Mouse (Mus musculus) MEL (cell line): ENCODE measurements around the gene Dennd4c. TPM values are rescaled to one million over a fixed set of nuclear protein-coding genes. Genes with fewer than 3 reads are reported as not detected.

Experiments
- DNase-seq: peaks from one replicate; pipeline ENCODE4 v3.0.0; 2011; ENCODE audit warnings: low read depth, low spot score
- H3K27ac ChIP-seq: 2 replicates; pipeline ENCODE4 v1.5.1; 2012; ENCODE audit warnings: low read depth, mild to moderate bottlenecking, control low read depth, low read length, moderate library complexity; ENCODE audit not compliant: control insufficient read depth
- H3K27me3 ChIP-seq, 2 experiments: fragments of 150-350 bp in 1 of 2; sonication (generic) in 1 of 2; 2 replicates each; pipeline ENCODE4 v1.6.1; 2012; ENCODE audit warnings: low read length in 2 of 2, mild to moderate bottlenecking in 2 of 2, improper control_type of control experiment in 1 of 2, moderate library complexity in 1 of 2; ENCODE audit not compliant: insufficient read depth in 2 of 2, control insufficient read depth in 1 of 2
- H3K36me3 ChIP-seq, 2 experiments: 2 replicates each; pipeline ENCODE4 v1.6.1; 2012 to 2014; ENCODE audit warnings: low read length in 2 of 2, improper control_type of control experiment in 1 of 2, inconsistent platforms in 1 of 2, mild to moderate bottlenecking in 1 of 2; ENCODE audit not compliant: insufficient read depth in 2 of 2, control insufficient read depth in 1 of 2
- H3K4me1 ChIP-seq, 2 experiments: fragments of 150-350 bp in 1 of 2; sonication (generic) in 1 of 2; 2 replicates each; pipeline ENCODE4 v1.6.1; 2012; ENCODE audit warnings: low read length in 2 of 2, improper control_type of control experiment in 1 of 2, mild to moderate bottlenecking in 1 of 2; ENCODE audit not compliant: insufficient read depth in 2 of 2, control insufficient read depth in 1 of 2
- H3K4me3 ChIP-seq, 2 experiments: fragments of 150-350 bp in 1 of 2; sonication (generic) in 1 of 2; 2 replicates each; pipeline ENCODE4 v1.5.1; 2012; ENCODE audit warnings: low read depth in 2 of 2, low read length in 2 of 2, mild to moderate bottlenecking in 2 of 2, moderate library complexity in 2 of 2, control low read depth in 1 of 2, improper control_type of control experiment in 1 of 2; ENCODE audit not compliant: control insufficient read depth in 1 of 2, insufficient read depth in 1 of 2
- H3K79me2 ChIP-seq: 2 replicates; pipeline ENCODE4 v1.6.1; 2012; ENCODE audit warnings: mild to moderate bottlenecking, low read length, moderate library complexity; ENCODE audit not compliant: control insufficient read depth, poor library complexity, insufficient read depth
- H3K9ac ChIP-seq: 2 replicates; pipeline ENCODE4 v1.6.1; 2012; ENCODE audit warnings: low read depth, mild to moderate bottlenecking, control low read depth, low read length, moderate library complexity; ENCODE audit not compliant: control insufficient read depth, poor library complexity, severe bottlenecking
- H3K9me3 ChIP-seq: fragments of 150-350 bp; sonication (generic); replicated peaks from 2 replicates; pipeline ENCODE4 v1.6.1; 2012; ENCODE audit warnings: mild to moderate bottlenecking, low read length, improper control_type of control experiment, moderate library complexity; ENCODE audit not compliant: insufficient read depth
- BHLHE40 ChIP-seq: IDR thresholded peaks from 2 replicates; pipeline ENCODE4 v1.6.1; 2012; ENCODE audit warnings: low read depth, mild to moderate bottlenecking, inconsistent platforms, low read length, improper control_type of control experiment, borderline replicate concordance
- CHD1 ChIP-seq: IDR thresholded peaks from 2 replicates; pipeline ENCODE4 v1.6.1; 2012; ENCODE audit warnings: low read depth, mild to moderate bottlenecking, inconsistent platforms, low read length, improper control_type of control experiment
- CTCF ChIP-seq, 3 experiments: IDR thresholded peaks in 2 of 3; conservative IDR thresholded peaks in 1 of 3; 2 replicates each; pipeline ENCODE4 v1.5.1; 2011 to 2012; ENCODE audit warnings: low read length in 3 of 3, low read depth in 2 of 3, mild to moderate bottlenecking in 2 of 3, improper control_type of control experiment in 1 of 3, inconsistent platforms in 1 of 3, mixed read lengths in 1 of 3, moderate library complexity in 1 of 3; ENCODE audit not compliant: control insufficient read depth in 1 of 3, insufficient read depth in 1 of 3, poor library complexity in 1 of 3, severe bottlenecking in 1 of 3
- E2F4 ChIP-seq: IDR thresholded peaks from 2 replicates; pipeline ENCODE4 v1.6.1; 2011; ENCODE audit warnings: low read depth, low read length, improper control_type of control experiment, borderline replicate concordance
- ELF1 ChIP-seq: IDR thresholded peaks from 2 replicates; pipeline ENCODE4 v1.6.1; 2014; ENCODE audit warnings: low read depth, mild to moderate bottlenecking, inconsistent platforms, low read length, improper control_type of control experiment, moderate library complexity
- GATA1 ChIP-seq: IDR thresholded peaks from 2 replicates; pipeline ENCODE4 v1.6.1; 2011; ENCODE audit warnings: low read depth, low read length, improper control_type of control experiment
- HCFC1 ChIP-seq: IDR thresholded peaks from 2 replicates; pipeline ENCODE4 v1.6.1; 2012; ENCODE audit warnings: low read depth, mild to moderate bottlenecking, inconsistent platforms, low read length, improper control_type of control experiment, moderate library complexity
- MAFK ChIP-seq: IDR thresholded peaks from 2 replicates; pipeline ENCODE4 v1.6.1; 2011; ENCODE audit warnings: low read depth, mild to moderate bottlenecking, low read length, improper control_type of control experiment, borderline replicate concordance
- MAZ ChIP-seq: IDR thresholded peaks from 2 replicates; pipeline ENCODE4 v1.6.1; 2012; ENCODE audit warnings: low read depth, mild to moderate bottlenecking, inconsistent platforms, low read length, improper control_type of control experiment
- MEF2A ChIP-seq: IDR thresholded peaks from 2 replicates; pipeline ENCODE4 v1.6.1; 2014; ENCODE audit warnings: low read depth, mild to moderate bottlenecking, inconsistent platforms, low read length, improper control_type of control experiment; ENCODE audit not compliant: poor library complexity, insufficient replicate concordance, severe bottlenecking; ENCODE audit errors: extremely low read depth
- MXI1 ChIP-seq: IDR thresholded peaks from 2 replicates; pipeline ENCODE4 v1.6.1; 2011; ENCODE audit warnings: mild to moderate bottlenecking, low read depth, low read length, improper control_type of control experiment
- MYB ChIP-seq: IDR thresholded peaks from 2 replicates; pipeline ENCODE4 v1.6.1; 2011; ENCODE audit warnings: mild to moderate bottlenecking, low read depth, low read length, improper control_type of control experiment
- NRF1 ChIP-seq: IDR thresholded peaks from 2 replicates; pipeline ENCODE4 v1.6.1; 2014; ENCODE audit warnings: low read depth, mild to moderate bottlenecking, inconsistent platforms, low read length, improper control_type of control experiment, moderate library complexity; ENCODE audit not compliant: poor library complexity, insufficient read depth, severe bottlenecking
- POLR2A ChIP-seq, 2 experiments: IDR thresholded peaks; 2 replicates each; pipeline ENCODE4 v1.6.1; 2011 to 2012; ENCODE audit warnings: low read length in 2 of 2, mild to moderate bottlenecking in 2 of 2, control low read depth in 1 of 2, improper control_type of control experiment in 1 of 2, low read depth in 1 of 2, moderate library complexity in 1 of 2; ENCODE audit not compliant: control insufficient read depth in 1 of 2, insufficient read depth in 1 of 2, poor library complexity in 1 of 2
- POLR2AphosphoS2 ChIP-seq: IDR thresholded peaks from 2 replicates; pipeline ENCODE4 v1.6.1; 2011; ENCODE audit warnings: low read length, improper control_type of control experiment
- SIN3A ChIP-seq: IDR thresholded peaks from 2 replicates; pipeline ENCODE4 v1.6.1; 2012; ENCODE audit warnings: low read length, improper control_type of control experiment, inconsistent platforms
- TCF12 ChIP-seq: IDR thresholded peaks from 2 replicates; pipeline ENCODE4 v1.6.1; 2014; ENCODE audit warnings: low read depth, mild to moderate bottlenecking, inconsistent platforms, low read length, improper control_type of control experiment, moderate library complexity
- UBTF ChIP-seq: IDR thresholded peaks from 2 replicates; pipeline ENCODE4 v1.6.1; 2012; ENCODE audit warnings: low read depth, mild to moderate bottlenecking, inconsistent platforms, low read length, improper control_type of control experiment, moderate library complexity, borderline replicate concordance; ENCODE audit not compliant: insufficient read depth
- USF1 ChIP-seq: IDR thresholded peaks from 2 replicates; pipeline ENCODE4 v1.6.1; 2014; ENCODE audit warnings: low read depth, mild to moderate bottlenecking, inconsistent platforms, low read length, improper control_type of control experiment, moderate library complexity
- ZC3H11A ChIP-seq: IDR thresholded peaks from 2 replicates; pipeline ENCODE4 v1.6.1; 2012; ENCODE audit warnings: low read depth, mild to moderate bottlenecking, inconsistent platforms, low read length, improper control_type of control experiment
- ZKSCAN1 ChIP-seq: IDR thresholded peaks from 2 replicates; pipeline ENCODE4 v1.6.1; 2012; ENCODE audit warnings: low read depth, mild to moderate bottlenecking, inconsistent platforms, low read length, improper control_type of control experiment, moderate library complexity
- ZNF384 ChIP-seq: IDR thresholded peaks from 2 replicates; pipeline ENCODE4 v1.6.1; 2012; ENCODE audit warnings: low read depth, mild to moderate bottlenecking, inconsistent platforms, low read length, improper control_type of control experiment
- polyA plus RNA-seq, 2 experiments: library from polyadenylated mRNA; stranded (reverse) in 1 of 2; unstranded in 1 of 2; fragments of >175 nt in 1 of 2; fragments of >200 nt in 1 of 2; gene quantifications; 2 replicates each; pipeline versions ENCODE4 v1.2.1 to v1.2.4; 2012; ENCODE audit warnings: low replicate concordance in 2 of 2, low read depth in 1 of 2; ENCODE audit not compliant: insufficient read length in 2 of 2, insufficient read depth in 1 of 2, missing spikeins in 1 of 2
- total RNA-seq: library from RNA; depleted of rRNA; stranded (reverse); fragments of 300-350 nt; gene quantifications from 2 replicates; pipeline ENCODE4 v1.2.3, GENCODE M21; 2012

Dennd4c gene
- total and polyA plus RNA-seq, 3 experiments: 11.3 to 24.6 (median 15.5) TPM

- DNase-seq: no peak
- Histone ChIP-seq H3K9ac (no peak overlapping the region), H3K4me3 (no peak overlapping the region), H3K36me3 (no peaks in the 10 kb centered on the region), H3K4me1 (peaks cover 0 to 4% of the 10 kb centered on the region in 2 experiments; a peak in 3 of 4 replicates), H3K27me3 (peaks cover 0 to 2% of the 10 kb centered on the region in 2 experiments; a peak in 1 of 4 replicates), H3K27ac (no peak overlapping the region), H3K9me3 (no peaks in the 10 kb centered on the region), H3K79me2 (no peaks in the 10 kb centered on the region)
- TF ChIP-seq MAFK (no peak), ZNF384 (peak; percentile 57), CTCF (IDR thresholded peaks at IDR 0.05 in 2 of 3, conservative IDR thresholded peaks at IDR 0.05 in 1 of 3; ENCODE audit: control insufficient read depth in 1 of 3, insufficient read depth in 1 of 3, low read depth in 2 of 3, low read length in 3 of 3, poor library complexity in 1 of 3, severe bottlenecking in 1 of 3) (no peak), UBTF (no peak), USF1 (no peak)
These were observed 115.7 kb downstream of the Dennd4c start for GRCm38 (mm10) chr4:86864087-86864486.

- H3K27ac ChIP-seq: no peak overlapping the region
- H3K4me1 ChIP-seq: peaks cover 0 to 8% of the 10 kb centered on the region in 2 experiments; a peak in 2 of 4 replicates
- H3K79me2 ChIP-seq: no peaks in the 10 kb centered on the region; the same call in 1 of the 2 replicates
- no peaks in the 10 kb centered on the region for H3K9me3 ChIP-seq
- DNase-seq: peak; percentile 29
- no peak overlapping the region for H3K9ac ChIP-seq
- H3K4me3 ChIP-seq: no peak overlapping the region
- TF ChIP-seq CTCF (IDR thresholded peaks at IDR 0.05 in 2 of 3, conservative IDR thresholded peaks at IDR 0.05 in 1 of 3; ENCODE audit: control insufficient read depth in 1 of 3, insufficient read depth in 1 of 3, low read depth in 2 of 3, low read length in 3 of 3, poor library complexity in 1 of 3, severe bottlenecking in 1 of 3) (peak; percentile 2 to 27 (median 20); a peak in 2 of 6 replicates), ZC3H11A (no peak)
- no peaks in the 10 kb centered on the region; a peak in 1 of 4 replicates for H3K27me3 ChIP-seq
- H3K36me3 ChIP-seq: peaks cover 0 to 5% of the 10 kb centered on the region in 2 experiments; a peak in 1 of 4 replicates
These were observed 123.6 kb downstream of the Dennd4c start for GRCm38 (mm10) chr4:86871988-86872387.

GRCm38 (mm10) chr4:86873072-86873471 is 124.7 kb downstream of the Dennd4c start:
- H3K36me3 ChIP-seq: peaks cover 0 to 5% of the 10 kb centered on the region in 2 experiments; a peak in 1 of 4 replicates
- no peaks in the 10 kb centered on the region for H3K9me3 ChIP-seq
- H3K27ac ChIP-seq: no peak overlapping the region
- no peak for TF ChIP-seq SIN3A
- no peak for TF ChIP-seq POLR2AphosphoS2
- TF ChIP-seq HCFC1: no peak
- TF ChIP-seq ELF1: no peak
- TF ChIP-seq POLR2A (IDR thresholded peaks at IDR 0.05; ENCODE audit: control insufficient read depth in 1 of 2, insufficient read depth in 1 of 2, low read depth in 1 of 2, low read length in 2 of 2, poor library complexity in 1 of 2): no peak
- TF ChIP-seq MAZ: no peak
- no peak for TF ChIP-seq E2F4
- TF ChIP-seq GATA1: no peak
- no peak for TF ChIP-seq MXI1
- no peak for TF ChIP-seq BHLHE40
- no peak for TF ChIP-seq NRF1
- no peak for TF ChIP-seq CHD1
- TF ChIP-seq MYB: no peak
- TF ChIP-seq ZKSCAN1: no peak
- no peak for TF ChIP-seq TCF12
- no peak for TF ChIP-seq MEF2A
- no peaks in the 10 kb centered on the region; a peak in 1 of 4 replicates for H3K27me3 ChIP-seq
- DNase-seq: no peak
- peaks cover 0 to 8% of the 10 kb centered on the region in 2 experiments; a peak in 2 of 4 replicates for H3K4me1 ChIP-seq
- no peak overlapping the region for H3K4me3 ChIP-seq
- no peaks in the 10 kb centered on the region; the same call in 1 of the 2 replicates for H3K79me2 ChIP-seq
- no peak overlapping the region for H3K9ac ChIP-seq
